Mouse (Mus musculus) adrenal gland, postnatal 4 days (tissue): ENCODE data around the gene Mup6. TPM values are rescaled to one million over a fixed set of nuclear protein-coding genes. Genes with fewer than 3 reads are reported as not detected.
A peak's percentile ranks its signal among the peaks of the same experiment; 100 is the strongest.
"Not testable (repeated sequence)": the region's sequence is repeated elsewhere in the genome, so short reads cannot be mapped to it uniquely, and the experiment has no call there.

Experiments
- DNase-seq, 2 experiments: peaks; one replicate each; pipeline ENCODE4 v3.0.0; 2021 to 2022; ENCODE audit warnings: low spot score in 2 of 2, mixed read lengths in 2 of 2
- long read RNA-seq, 2 experiments: library from polyadenylated mRNA; stranded (forward); transcript quantifications; one replicate each; pipeline ENCODE4 v2.0.0; 2021
- total RNA-seq, 2 experiments: library from RNA; stranded (reverse); gene quantifications; 2 replicates each; pipeline ENCODE4 v1.2.3; 2021

The Mup6 gene
- total RNA-seq, result not detected
- long read RNA-seq, experiment 1, result 0 reads
- long read RNA-seq, experiment 2, result 0 reads

GRCm38 (mm10) chr4:59963405-59964344, at the start of gene Mup6:
TSS of gene Mup6 (plus strand) at chr4:59964294.
- no peak for DNase-seq

GRCm38 (mm10) chr4:59914608-59915403, 49.3 kb upstream of the Mup6 start, which contains the start of gene Slc46a2:
TSS of gene Slc46a2 (minus strand) at chr4:59915056.
- DNase-seq, result no peak

DNA sequence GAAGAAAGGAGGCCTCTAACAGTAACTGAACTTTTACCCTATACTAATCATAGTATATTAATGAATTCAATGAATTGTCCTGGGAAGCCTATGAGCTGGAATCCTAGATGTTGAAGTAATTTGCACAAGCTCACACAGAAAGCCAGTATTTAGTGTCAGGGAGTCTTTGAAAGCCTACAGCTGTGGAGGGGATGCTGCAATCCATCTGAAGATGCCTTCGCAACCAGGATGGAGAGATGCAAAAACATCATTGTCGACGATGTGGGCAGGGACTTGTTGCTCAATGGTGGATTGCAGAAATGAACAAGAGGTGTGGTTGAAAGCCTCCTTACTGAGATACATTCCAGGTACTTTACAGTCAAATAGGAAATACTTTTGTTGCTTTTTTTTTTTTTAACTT, 46.1 kb upstream of the Mup6 start:
- no peak for DNase-seq

- DNase-seq, result no peak
These were observed 39.0 kb upstream of the Mup6 start for GRCm38 (mm10) chr4:59925082-59925481.

DNA sequence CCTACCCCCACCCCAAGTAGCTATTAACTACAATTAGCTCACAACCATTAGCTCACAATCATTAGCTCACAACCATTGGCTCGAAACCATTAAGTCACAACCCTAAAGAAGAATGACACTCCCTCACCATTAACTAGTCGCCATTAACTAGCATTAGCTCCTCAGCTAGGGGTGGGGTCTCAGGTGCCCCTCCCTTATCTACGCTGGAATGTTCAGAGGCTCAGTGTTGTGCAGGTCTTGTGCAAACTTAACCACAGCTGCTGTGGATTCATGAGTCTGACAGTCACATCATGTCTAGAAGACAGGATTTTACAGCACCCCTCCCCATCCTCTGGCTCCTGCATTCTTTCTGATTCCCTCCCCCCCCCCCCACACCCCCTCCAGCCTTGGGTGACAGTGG, 36.4 kb upstream of the Mup6 start:
- DNase-seq, result no peak

DNA sequence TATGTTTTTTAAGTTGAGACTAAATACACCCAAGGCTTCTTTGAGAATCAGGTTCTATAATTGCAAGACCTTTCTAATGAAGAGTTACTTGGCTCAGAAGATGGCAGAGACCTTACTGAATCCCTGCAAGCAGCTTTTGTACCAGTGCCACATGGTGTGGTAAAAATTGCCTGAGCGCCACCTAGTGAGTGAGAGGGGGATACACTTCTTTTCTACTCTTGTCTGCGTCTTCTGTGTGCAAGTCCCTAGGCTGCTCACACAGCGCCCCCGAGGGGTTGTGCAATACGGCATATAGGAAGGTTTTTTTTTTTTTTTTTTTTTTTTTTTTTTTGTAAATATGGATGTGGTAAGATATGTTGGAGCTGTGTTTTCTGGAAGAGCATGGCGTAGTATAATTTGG, 35.7 kb upstream of the Mup6 start:
- DNase-seq, result peak in 1 of 2 experiments; percentile 34

- no peak for DNase-seq
These were observed 31.4 kb upstream of the Mup6 start for GRCm38 (mm10) chr4:59932505-59933281.

DNA sequence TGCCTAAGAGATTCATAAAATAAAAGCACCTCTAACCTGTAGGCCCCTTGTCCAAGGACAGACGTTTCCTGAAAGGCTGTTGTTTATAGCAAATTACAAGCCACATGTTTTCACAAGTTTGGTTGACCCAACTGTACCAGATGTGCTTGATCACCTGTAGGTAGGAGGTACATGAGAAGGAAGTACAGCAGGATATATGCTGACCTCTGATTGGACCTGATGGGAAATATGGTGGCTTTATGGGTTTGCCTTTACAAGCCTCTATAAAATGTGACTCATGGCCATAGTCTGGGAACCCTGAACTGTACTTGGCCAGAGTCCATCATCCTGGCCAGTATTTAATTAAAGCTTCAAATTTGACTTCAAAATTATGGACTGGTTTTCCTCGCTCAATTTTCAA, 26.6 kb upstream of the Mup6 start:
- DNase-seq, result no peak

DNA sequence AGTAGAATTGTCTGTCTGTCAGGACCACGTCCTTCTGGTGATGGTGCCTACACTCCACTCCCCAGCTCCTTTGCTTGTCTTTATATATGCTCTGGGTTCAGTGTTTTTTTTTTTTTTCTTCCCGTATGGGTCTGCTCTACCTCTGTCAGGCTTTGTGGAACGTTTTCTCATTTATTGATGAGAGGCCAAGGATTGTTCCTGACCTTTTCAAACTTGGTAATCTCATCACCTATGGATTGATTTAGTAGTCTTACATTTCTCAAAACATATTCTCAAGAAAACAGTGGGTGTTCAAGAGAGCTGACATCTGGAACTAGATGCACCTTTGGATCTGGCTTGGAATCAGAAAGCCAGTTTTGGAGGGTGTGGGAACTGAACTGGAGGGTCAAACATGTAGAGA, 3.5 kb upstream of the Mup6 start, which contains the start of gene Mup4:
TSS of gene Mup4 (minus strand) at position 101 of the 400 bp plus-strand sequence.
- no peak for DNase-seq

- DNase-seq, result not testable (repeated sequence)
These were observed 33.8 kb downstream of the Mup6 start for GRCm38 (mm10) chr4:59997894-59998293.

- not testable (repeated sequence) for DNase-seq
These were observed 56.0 kb downstream of the Mup6 start for GRCm38 (mm10) chr4:60020141-60020540.

DNA sequence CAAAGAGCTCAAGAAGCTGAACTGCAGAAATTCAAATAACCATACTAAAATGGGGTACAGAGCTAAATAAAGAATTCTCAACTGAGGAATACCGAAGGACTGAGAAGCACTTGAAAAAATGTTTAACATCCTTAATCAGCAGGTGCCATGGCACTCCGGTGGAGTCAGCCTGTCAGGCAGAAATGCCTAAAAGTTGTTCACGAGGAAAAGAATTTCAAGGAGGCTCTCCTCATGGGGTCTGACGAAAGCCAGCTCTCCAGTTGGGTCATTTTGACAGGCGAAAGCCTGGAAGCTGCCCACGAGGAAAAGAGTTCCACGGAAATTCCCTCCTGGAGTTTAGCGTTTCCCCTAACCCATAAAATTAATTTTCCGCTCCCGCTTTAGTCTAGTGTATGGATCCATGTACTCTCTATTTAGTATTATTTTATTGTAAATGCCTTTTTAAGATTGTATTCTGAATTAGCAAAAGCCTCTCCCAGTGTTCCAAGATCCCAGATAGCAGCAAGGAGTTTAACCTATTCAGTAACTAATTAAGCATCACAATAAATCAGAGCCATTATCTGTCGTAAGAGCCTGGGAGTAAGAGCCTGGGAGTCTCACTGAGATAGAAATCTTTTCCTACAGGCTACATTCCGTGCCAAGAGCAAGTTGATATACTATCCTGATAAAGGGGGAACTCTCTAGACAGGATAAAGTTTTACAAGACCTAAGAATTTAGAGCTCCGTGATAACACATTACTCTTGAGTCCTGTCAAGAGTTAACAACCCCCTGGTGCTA, 65.4 kb downstream of the Mup6 start:
- DNase-seq, result not testable (repeated sequence)

Other genes with a start within 250 kb of the Mup6 start
- gene Inip, start 162.7 kb upstream of the Mup6 start, total RNA-seq, result 10 to 100 TPM; 21.8 to 24.1 TPM
- gene Snx30, start 158.5 kb upstream of the Mup6 start, total RNA-seq, result 10 to 100 TPM; 13.2 to 14.0 TPM
- not detected for gene Slc46a2, start 49.2 kb upstream of the Mup6 start, total RNA-seq
- not detected for gene Mup4, start 3.6 kb upstream of the Mup6 start, total RNA-seq
- not detected for gene Mup7, start 106.2 kb downstream of the Mup6 start, total RNA-seq
- gene Mup2, start 190.0 kb downstream of the Mup6 start, total RNA-seq, result not detected